Mouse (Mus musculus) forebrain, embryonic 15.5 days (tissue): ENCODE measurements at regions not wholly inside any gene's neighbourhood (a gene's known extent, or its start where the extent isn't known, plus 50 kb on each side); places are given as distances from the start of the nearest gene placed in this dataset.
A peak's percentile ranks its signal among the peaks of the same experiment; 100 is the strongest.

Experiments used
- ATAC-seq: fragments of 200-750 bp; cut with Nextera tagmentation; replicated peaks from 2 replicates; pipeline ENCODE4 v1.8.0; 2017; ENCODE audit warnings: mild to moderate bottlenecking, moderate TSS enrichment, moderate library complexity
- H3K27ac ChIP-seq: fragments of 300-500 bp; sonication (generic); replicated peaks from 2 replicates; pipeline ENCODE4 v1.5.1; 2015; ENCODE audit warnings: mild to moderate bottlenecking, inconsistent platforms
- H3K27me3 ChIP-seq: fragments of 300-500 bp; sonication (generic); 2 replicates; pipeline ENCODE4 v1.6.1; 2015; ENCODE audit warnings: inconsistent platforms
- H3K36me3 ChIP-seq: fragments of 300-500 bp; sonication (generic); 2 replicates; pipeline ENCODE4 v1.6.1; 2015; ENCODE audit warnings: mild to moderate bottlenecking, inconsistent platforms
- H3K4me1 ChIP-seq: fragments of 300-500 bp; sonication (generic); 2 replicates; pipeline ENCODE4 v1.6.1; 2015; ENCODE audit warnings: inconsistent platforms
- H3K4me2 ChIP-seq: fragments of 300-500 bp; sonication (generic); replicated peaks from 2 replicates; pipeline ENCODE4 v1.6.1; 2015; ENCODE audit warnings: mild to moderate bottlenecking, inconsistent platforms
- H3K4me3 ChIP-seq: fragments of 300-500 bp; sonication (generic); 2 replicates; pipeline ENCODE4 v1.5.1; 2015; ENCODE audit warnings: mild to moderate bottlenecking, inconsistent platforms
- H3K9ac ChIP-seq: fragments of 300-500 bp; sonication (generic); replicated peaks from 2 replicates; pipeline ENCODE4 v1.6.1; 2015; ENCODE audit warnings: mild to moderate bottlenecking, inconsistent platforms
- H3K9me3 ChIP-seq: fragments of 300-500 bp; sonication (generic); 2 replicates; pipeline ENCODE4 v1.6.1; 2016; ENCODE audit warnings: inconsistent platforms
- WGBS: fragments of 180-500 bp; shearing (Covaris S2); methylation state at CpG from one replicate; pipeline ENCODE4 v1.1.7; 2015; ENCODE audit warnings: mixed read lengths; 5-methylcytosine and 5-hydroxymethylcytosine counted together

GRCm38 (mm10) chr3:133818966-133819700, 274.2 kb upstream of the Tet2 start:
- H3K9me3 ChIP-seq: no peaks in the 10 kb centered on the region
- WGBS: 87% methylated on average over 4 of the region's 4 CpGs
- no peak for ATAC-seq
- H3K9ac ChIP-seq: no peak overlapping the region
- H3K4me3 ChIP-seq: no peak overlapping the region
- H3K4me1 ChIP-seq: no peaks in the 10 kb centered on the region
- H3K4me2 ChIP-seq: no peak overlapping the region
- no peaks in the 10 kb centered on the region for H3K36me3 ChIP-seq
- H3K27ac ChIP-seq: no peak overlapping the region
- H3K27me3 ChIP-seq: no peaks in the 10 kb centered on the region

- Histone ChIP-seq H3K27me3 (no peaks in the 10 kb centered on the region), H3K4me2 (no peak overlapping the region), H3K9me3 (no peaks in the 10 kb centered on the region), H3K4me3 (no peak overlapping the region), H3K9ac (no peak overlapping the region), H3K4me1 (no peaks in the 10 kb centered on the region), H3K27ac (no peak overlapping the region), H3K36me3 (no peaks in the 10 kb centered on the region)
- no peak for ATAC-seq
- 88% methylated on average over 2 of the region's 2 CpGs for WGBS
Observed at GRCm38 (mm10) chr3:133833739-133834391, 288.9 kb upstream of the Tet2 start.

- no peak overlapping the region for H3K4me2 ChIP-seq
- H3K9me3 ChIP-seq: no peaks in the 10 kb centered on the region
- H3K9ac ChIP-seq: no peak overlapping the region
- H3K27ac ChIP-seq: no peak overlapping the region
- ATAC-seq: no peak
- 85% methylated on average over 3 of the region's 3 CpGs for WGBS
- no peaks in the 10 kb centered on the region for H3K27me3 ChIP-seq
- H3K4me3 ChIP-seq: no peak overlapping the region
- no peaks in the 10 kb centered on the region for H3K4me1 ChIP-seq
- no peaks in the 10 kb centered on the region for H3K36me3 ChIP-seq
Observed at GRCm38 (mm10) chr3:133834459-133834858, 289.5 kb upstream of the Tet2 start.

GRCm38 (mm10) chr3:133846301-133846700, 301.4 kb upstream of the Tet2 start:
- Histone ChIP-seq H3K27me3 (no peaks in the 10 kb centered on the region), H3K27ac (no peak overlapping the region), H3K36me3 (no peaks in the 10 kb centered on the region), H3K4me2 (no peak overlapping the region), H3K4me3 (no peak overlapping the region), H3K9ac (no peak overlapping the region), H3K4me1 (no peaks in the 10 kb centered on the region), H3K9me3 (no peaks in the 10 kb centered on the region)
- no peak for ATAC-seq

- Histone ChIP-seq H3K27me3 (no peaks in the 10 kb centered on the region), H3K9me3 (no peaks in the 10 kb centered on the region), H3K4me2 (no peak overlapping the region), H3K9ac (no peak overlapping the region), H3K27ac (no peak overlapping the region), H3K4me1 (peaks cover 11% of the 10 kb centered on the region), H3K36me3 (no peaks in the 10 kb centered on the region), H3K4me3 (no peak overlapping the region)
- WGBS: 92% methylated on average over 2 of the region's 2 CpGs
- no peak for ATAC-seq
Observed at GRCm38 (mm10) chr3:133874383-133874782, 329.4 kb upstream of the Tet2 start.

- H3K36me3 ChIP-seq: no peaks in the 10 kb centered on the region
- peak overlapping the region; percentile 73 for H3K27ac ChIP-seq
- H3K4me1 ChIP-seq: peaks cover 11% of the 10 kb centered on the region
- peak overlapping the region; percentile 52 for H3K4me2 ChIP-seq
- peak overlapping the region; percentile 33 for H3K4me3 ChIP-seq
- H3K9me3 ChIP-seq: no peaks in the 10 kb centered on the region
- peak; percentile 93 for ATAC-seq
- 3% methylated on average over 13 of the region's 13 CpGs for WGBS
- peak overlapping the region; percentile 34 for H3K9ac ChIP-seq
- no peaks in the 10 kb centered on the region for H3K27me3 ChIP-seq
Observed at GRCm38 (mm10) chr3:133876439-133877072, 331.6 kb upstream of the Tet2 start.

GRCm38 (mm10) chr3:133877310-133877709, 332.4 kb upstream of the Tet2 start:
- Histone ChIP-seq H3K27me3 (no peaks in the 10 kb centered on the region), H3K4me3 (no peak overlapping the region), H3K9ac (no peak overlapping the region; the same call in 1 of the 2 replicates), H3K4me1 (peaks cover 11% of the 10 kb centered on the region), H3K9me3 (no peaks in the 10 kb centered on the region), H3K4me2 (peak overlapping the region; percentile 52), H3K36me3 (no peaks in the 10 kb centered on the region), H3K27ac (peak overlapping the region; percentile 73; the same call in 1 of the 2 replicates)
- peak; percentile 49 for ATAC-seq
- WGBS: 16% methylated on average over 5 of the region's 5 CpGs

GRCm38 (mm10) chr3:133880626-133881025, 335.7 kb upstream of the Tet2 start:
- ATAC-seq: no peak
- Histone ChIP-seq H3K27me3 (no peaks in the 10 kb centered on the region), H3K36me3 (no peaks in the 10 kb centered on the region), H3K4me1 (peaks cover 11% of the 10 kb centered on the region), H3K9ac (no peak overlapping the region), H3K4me3 (no peak overlapping the region), H3K9me3 (no peaks in the 10 kb centered on the region), H3K27ac (no peak overlapping the region), H3K4me2 (no peak overlapping the region)
- 28% methylated on average over 1 of the region's 1 CpGs for WGBS

- no peaks in the 10 kb centered on the region for H3K9me3 ChIP-seq
- WGBS: 86% methylated on average over 3 of the region's 3 CpGs
- H3K9ac ChIP-seq: no peak overlapping the region
- H3K4me2 ChIP-seq: no peak overlapping the region
- H3K4me1 ChIP-seq: no peaks in the 10 kb centered on the region
- no peak overlapping the region for H3K4me3 ChIP-seq
- ATAC-seq: no peak
- H3K27me3 ChIP-seq: no peaks in the 10 kb centered on the region
- H3K27ac ChIP-seq: no peak overlapping the region
- H3K36me3 ChIP-seq: no peaks in the 10 kb centered on the region
Observed at GRCm38 (mm10) chr3:133901931-133902330, 334.4 kb upstream of the Cxxc4 start.

GRCm38 (mm10) chr3:133922200-133922599, 314.1 kb upstream of the Cxxc4 start:
- H3K36me3 ChIP-seq: no peaks in the 10 kb centered on the region
- H3K9ac ChIP-seq: no peak overlapping the region
- no peak overlapping the region for H3K4me3 ChIP-seq
- H3K4me1 ChIP-seq: no peaks in the 10 kb centered on the region
- ATAC-seq: no peak
- no peaks in the 10 kb centered on the region for H3K27me3 ChIP-seq
- H3K9me3 ChIP-seq: no peaks in the 10 kb centered on the region
- no peak overlapping the region for H3K4me2 ChIP-seq
- no peak overlapping the region for H3K27ac ChIP-seq

- Histone ChIP-seq H3K27ac (no peak overlapping the region), H3K9ac (no peak overlapping the region), H3K27me3 (no peaks in the 10 kb centered on the region), H3K4me1 (no peaks in the 10 kb centered on the region), H3K36me3 (no peaks in the 10 kb centered on the region), H3K9me3 (no peaks in the 10 kb centered on the region), H3K4me3 (no peak overlapping the region), H3K4me2 (no peak overlapping the region)
- no peak for ATAC-seq
- WGBS: 95% methylated on average over 2 of the region's 2 CpGs
Observed at GRCm38 (mm10) chr3:133965322-133965721, 271.0 kb upstream of the Cxxc4 start.

- 0 out of 2 replicates have a peak, but pooled peaks have one; percentile 29 for ATAC-seq
- no peaks in the 10 kb centered on the region for H3K9me3 ChIP-seq
- no peak overlapping the region for H3K4me3 ChIP-seq
- WGBS: 46% methylated on average over 6 of the region's 6 CpGs
- no peaks in the 10 kb centered on the region for H3K27me3 ChIP-seq
- H3K27ac ChIP-seq: no peak overlapping the region
- no peaks in the 10 kb centered on the region for H3K4me1 ChIP-seq
- no peaks in the 10 kb centered on the region for H3K36me3 ChIP-seq
- no peak overlapping the region for H3K4me2 ChIP-seq
- no peak overlapping the region for H3K9ac ChIP-seq
Observed at GRCm38 (mm10) chr3:133968176-133968575, 268.1 kb upstream of the Cxxc4 start.
